8 mouse cellular contexts compared by ENCODE assay signal in the genomic region with DNA sequence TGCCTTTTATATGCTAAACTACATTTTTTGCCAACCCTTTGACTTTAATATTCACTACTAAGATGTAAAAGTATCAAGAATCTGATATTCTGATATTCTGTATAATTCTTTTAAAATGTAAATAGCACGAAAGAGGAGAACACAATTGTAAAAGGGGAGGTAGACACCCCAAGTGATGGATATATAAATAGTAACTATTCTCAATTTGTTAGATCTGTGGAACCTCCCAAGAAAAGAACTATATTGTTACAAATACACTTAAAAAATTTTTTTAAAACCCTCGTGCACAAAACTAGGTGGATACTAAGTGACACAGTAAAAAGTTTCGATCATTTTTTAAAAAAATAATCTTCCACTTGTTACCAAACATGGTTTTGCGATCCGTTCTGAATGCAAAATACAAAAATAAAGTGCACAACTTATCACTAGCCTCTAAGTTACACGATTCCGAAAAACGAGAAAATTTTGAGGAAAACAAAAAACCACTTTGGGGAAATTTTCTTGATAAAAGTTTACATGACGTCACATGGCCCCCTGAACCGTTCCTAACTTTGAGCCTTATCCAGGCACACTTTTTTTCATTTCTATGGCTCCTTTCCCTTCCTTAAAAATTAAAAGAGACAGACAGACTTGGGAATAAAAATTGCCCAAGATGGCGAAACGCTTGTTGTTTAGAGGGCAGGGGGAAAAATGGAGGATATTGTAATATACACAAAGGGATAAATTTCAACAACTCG.
A peak's percentile ranks its signal among the peaks of the same experiment; 100 is the strongest.
DNase-seq lines count a peak whose midpoint lies in the region; ATAC-seq and TF ChIP-seq lines count a peak whose summit lies in the region.

No protein-coding gene starts in this region.

- H3K27ac ChIP-seq in gastrocnemius, adult 2 months = peak overlapping the region; percentile 100
- H3K27ac ChIP-seq in thymus, adult 2 months (ENCODE audit: control insufficient read depth, insufficient read depth, low read length) = peak overlapping the region; percentile 90
- H3K27ac ChIP-seq in liver, embryonic 11.5 days (ENCODE audit: low read depth, low read length) = peak overlapping the region; percentile 99

- H3K4me2 ChIP-seq in liver, embryonic 11.5 days = peak overlapping the region; percentile 77

- H3K27me3 ChIP-seq in thymus, adult 2 months (ENCODE audit: control insufficient read depth, insufficient read depth, low read length) = no peaks in the 10 kb centered on the region
- no peaks in the 10 kb centered on the region for H3K27me3 ChIP-seq in liver, embryonic 11.5 days (replicated peaks; ENCODE audit: control insufficient read depth, insufficient read depth, low read length)

- H3K4me1 ChIP-seq in thymus, adult 2 months (replicated peaks; ENCODE audit: control insufficient read depth, insufficient read depth, low read length) = no peaks in the 10 kb centered on the region; the same call in 1 of the 2 replicates
- H3K4me1 ChIP-seq in liver, embryonic 11.5 days (replicated peaks; ENCODE audit: control insufficient read depth, insufficient read depth, low read length) = peaks cover 26% of the 10 kb centered on the region

- H3K9me3 ChIP-seq in liver, embryonic 11.5 days (ENCODE audit: control insufficient read depth, low read length) = no peaks in the 10 kb centered on the region

- no peak for TF ChIP-seq POLR2A in thymus, adult 2 months (IDR thresholded peaks at IDR 0.05; ENCODE audit: control insufficient read depth, extremely low read depth, insufficient read depth, low read length, poor library complexity)

- under 1% methylated on average over 13 of the region's 13 CpGs for whole genome bisulfite sequencing in thymus, adult 2 months
- 4% methylated on average over 13 of the region's 13 CpGs for WGBS in liver, embryonic 11.5 days

- peak overlapping the region; percentile 96 for H3K4me3 ChIP-seq in gastrocnemius, adult 2 months
- H3K4me3 ChIP-seq in thymus, adult 2 months (ENCODE audit: control insufficient read depth, insufficient read depth, low read length) = peak overlapping the region; percentile 88
- H3K4me3 ChIP-seq in liver, embryonic 11.5 days (ENCODE audit: low read depth, low read length) = peak overlapping the region; percentile 94

- no peaks in the 10 kb centered on the region for H3K36me3 ChIP-seq in thymus, adult 2 months (ENCODE audit: control insufficient read depth, insufficient read depth, low read length)
- H3K36me3 ChIP-seq in liver, embryonic 11.5 days (ENCODE audit: control insufficient read depth, insufficient read depth, low read length) = no peaks in the 10 kb centered on the region

- intact Hi-C loops in gastrocnemius, adult 2 months (cut with DNase I) = loop anchor here (2.0 kb wide), 1 partner anchor 87 kb away; no protein-coding TSS in a partner anchor

- ATAC-seq in liver, embryonic 11.5 days (replicated peaks; ENCODE audit: low FRiP score) = no peak

- no peak for TF ChIP-seq CTCF in gastrocnemius, adult 2 months (IDR thresholded peaks at IDR 0.05)
- TF ChIP-seq CTCF in thymus, adult 2 months (IDR thresholded peaks at IDR 0.05; ENCODE audit: borderline replicate concordance, control insufficient read depth, extremely low read depth, insufficient read depth, low read length, poor library complexity) = no peak

- peak overlapping the region; percentile 85 for H3K9ac ChIP-seq in liver, embryonic 11.5 days (ENCODE audit: low read depth, low read length)

- no peak for DNase-seq in gastrocnemius, adult 2 months
- no peak for DNase-seq in gastrocnemius, adult 18-20 months (ENCODE audit: low spot score)
- DNase-seq in thymus, adult 2 months = no peak
- no peak for DNase-seq in thymus, postnatal 4 days
- DNase-seq in liver, embryonic 11.5 days (ENCODE audit: low spot score) = no peak
- DNase-seq in adrenal gland, postnatal 25 days = no peak
- no peak for DNase-seq in left cerebral cortex, adult 9 months (ENCODE audit: low spot score in 2 of 2)
- DNase-seq in thymus, postnatal 14 days = no peak
